Mouse (Mus musculus) cerebellum, adult 9-11 months (tissue): ENCODE results near the gene Cblb.

Experiments used
- DNase-seq: peaks from one replicate; pipeline ENCODE4 v3.0.0; 2022

Gene Cblb

DNA sequence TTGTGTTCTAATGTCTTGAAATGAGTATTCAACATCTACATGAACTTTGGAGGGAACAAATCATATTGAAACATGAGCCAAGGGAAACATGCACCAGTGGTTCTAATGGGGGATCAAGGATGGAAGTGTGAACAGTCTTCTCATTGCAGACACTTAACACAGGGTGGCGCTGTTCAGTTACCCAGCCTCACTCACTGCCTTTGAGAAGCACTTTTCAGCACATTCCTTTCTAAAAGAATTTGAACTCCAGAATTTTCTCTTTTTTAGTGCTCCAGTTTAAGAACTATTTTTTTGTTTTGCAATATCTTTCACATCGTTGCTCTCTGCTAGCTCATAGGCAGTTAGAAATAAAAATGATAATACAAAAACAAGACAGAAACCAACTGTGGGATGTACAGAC is 188.0 kb downstream of the Cblb start:
- DNase-seq: no peak

DNA sequence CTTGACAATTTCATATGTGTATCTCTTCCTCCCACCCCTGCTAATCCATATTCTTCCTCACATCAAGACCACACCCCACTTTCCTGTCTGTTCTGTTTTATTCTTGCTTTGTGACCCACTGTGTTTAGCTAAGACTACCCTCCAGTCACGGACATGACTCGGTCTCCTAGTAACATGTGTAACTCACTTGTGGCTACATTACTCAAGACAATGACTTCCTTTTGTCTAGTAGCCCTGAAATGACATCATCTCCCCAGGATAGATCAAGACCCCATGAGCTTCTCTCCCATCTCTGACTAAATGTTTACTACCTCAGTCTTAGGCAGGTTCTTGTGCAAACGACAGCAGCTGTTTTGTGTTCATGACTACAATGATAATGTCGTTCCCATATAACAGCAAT is 191.9 kb downstream of the Cblb start:
- no peak for DNase-seq

DNA sequence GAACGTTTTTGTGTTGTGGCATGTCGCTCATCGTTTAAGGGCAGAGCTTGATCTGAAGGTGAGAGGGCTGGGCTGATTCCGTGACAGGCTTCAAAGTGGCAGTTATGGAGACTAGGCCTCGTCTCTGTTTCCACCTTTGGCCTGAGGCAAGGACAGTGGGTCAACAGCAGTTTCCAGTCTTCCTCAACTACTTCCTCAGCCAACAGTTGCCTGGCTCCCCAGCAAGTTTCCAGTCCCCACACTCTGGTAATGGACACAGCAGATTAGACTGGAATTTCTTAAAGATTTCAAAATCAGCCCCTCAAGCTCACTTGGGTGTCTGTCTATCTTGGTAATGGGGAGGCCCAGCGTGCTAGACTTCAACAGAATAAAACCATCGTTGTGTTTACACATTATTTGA is 198.4 kb downstream of the Cblb start:
- DNase-seq: no peak

DNA sequence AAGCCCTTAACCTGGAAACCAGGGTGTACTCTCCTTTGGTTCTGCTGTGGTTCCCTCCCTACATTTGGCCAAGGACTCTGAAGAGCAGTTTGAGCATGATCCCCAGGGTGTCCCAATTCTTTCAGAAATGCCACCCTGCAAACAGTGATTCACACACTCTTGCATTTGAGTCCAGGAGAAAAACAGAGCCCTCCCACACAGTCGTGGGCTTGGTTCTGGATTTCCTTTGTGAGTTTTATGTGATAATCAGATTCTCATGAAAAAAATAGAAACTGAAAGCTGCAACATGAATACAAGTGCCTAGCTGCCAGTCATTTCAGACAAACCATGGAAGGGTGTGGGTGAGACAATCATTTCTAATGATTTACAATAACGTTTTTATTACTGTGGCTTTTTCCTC is 198.9 kb downstream of the Cblb start:
- DNase-seq: no peak

DNA sequence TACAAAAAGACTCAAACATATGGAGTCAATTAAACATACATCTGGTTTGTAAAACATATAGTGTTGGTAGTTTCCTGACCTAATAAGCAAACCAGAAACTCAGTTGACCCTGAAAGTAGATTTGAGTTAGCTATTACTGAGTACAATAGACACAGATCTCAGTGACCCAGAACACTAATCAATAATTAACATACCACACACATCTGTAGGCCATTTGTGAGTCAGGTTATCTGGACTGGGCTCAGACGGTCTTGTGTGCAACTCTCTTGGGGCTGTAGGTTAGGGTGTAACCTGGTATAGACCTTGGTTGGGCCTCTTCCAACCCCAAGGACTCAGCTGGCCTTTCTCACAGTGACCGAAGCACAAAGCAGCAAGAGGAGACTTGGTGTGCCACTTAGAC is 211.1 kb downstream of the Cblb start:
- DNase-seq: no peak

DNA sequence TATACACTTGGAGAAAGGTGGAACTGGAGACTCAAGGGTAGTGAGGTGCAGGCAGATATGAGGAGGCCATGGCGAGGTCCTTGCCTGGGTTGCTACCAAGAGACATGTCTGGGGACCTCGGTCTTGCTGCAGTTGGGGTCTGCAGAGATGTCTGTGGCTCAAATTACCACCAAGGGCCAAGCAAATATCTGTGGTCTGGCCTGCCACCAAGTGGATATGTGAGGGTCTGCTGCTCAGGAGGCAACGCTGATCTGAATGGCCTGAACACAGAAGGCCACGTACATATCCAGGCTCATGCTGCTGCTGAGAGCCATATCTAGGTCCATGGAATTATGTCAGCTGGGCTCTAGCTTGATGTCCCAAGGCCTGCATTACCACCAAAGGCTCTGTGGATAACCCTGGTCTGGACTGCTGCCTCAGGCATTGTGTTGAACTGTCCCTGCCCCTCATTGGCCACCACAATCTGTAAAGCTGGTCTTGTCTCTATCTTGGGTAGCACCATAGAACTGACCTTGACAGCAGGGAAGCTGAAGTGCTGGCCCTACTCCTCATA is 212.5 kb downstream of the Cblb start:
- DNase-seq: no peak

DNA sequence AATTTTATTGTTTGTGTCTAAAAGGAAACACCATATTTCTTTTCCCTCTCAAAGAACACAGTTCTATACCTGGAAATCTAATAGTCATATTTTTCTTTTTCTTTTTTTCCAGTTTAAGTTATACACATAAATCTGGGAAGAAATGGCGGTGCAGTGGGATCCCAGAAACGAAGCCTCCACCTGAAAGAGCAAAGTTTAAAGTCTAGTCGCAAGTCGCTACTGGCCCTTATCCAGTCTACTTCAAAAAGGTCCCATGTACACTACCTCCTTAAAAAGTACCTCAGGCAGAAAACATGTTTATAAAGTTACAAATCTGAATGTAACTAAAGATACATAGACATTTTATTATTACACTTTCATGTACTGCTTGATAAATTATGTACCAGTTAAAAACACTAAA is 219.2 kb downstream of the Cblb start:
- no peak for DNase-seq

DNA sequence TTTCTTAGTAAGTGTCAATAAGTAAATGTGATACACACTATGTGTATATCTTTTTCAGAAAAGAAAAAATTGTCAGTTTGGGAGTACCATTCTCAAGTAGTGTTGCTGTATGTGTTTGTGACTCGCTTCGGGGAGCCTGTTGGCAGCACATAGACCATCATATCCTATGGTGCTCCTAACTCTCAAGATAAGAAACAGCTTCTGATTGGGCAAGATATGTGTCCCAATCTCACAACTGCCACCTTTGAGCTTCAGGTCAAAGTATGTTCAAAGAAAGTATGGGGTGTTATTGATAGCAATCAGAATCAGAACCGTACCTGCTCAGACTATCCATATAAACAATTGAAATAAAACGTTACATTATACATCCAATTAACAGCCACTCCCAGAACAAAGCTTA is 219.9 kb downstream of the Cblb start:
- DNase-seq: no peak
